Mouse (Mus musculus): ENCODE data around the gene Tmem129.

- TF ChIP-seq USF1 (IDR thresholded peaks at IDR 0.05; ENCODE audit: low read depth, low read length): no peak
- no peak for TF ChIP-seq MAX (IDR thresholded peaks at IDR 0.05; ENCODE audit: low read length)
- TF ChIP-seq JUND (IDR thresholded peaks at IDR 0.05; ENCODE audit: low read depth, low read length): no peak
- TF ChIP-seq EP300 (IDR thresholded peaks at IDR 0.05; ENCODE audit: low read depth in 1 of 2, low read length in 2 of 2): no peak
- no peak for TF ChIP-seq HCFC1 (IDR thresholded peaks at IDR 0.05; ENCODE audit: low read depth, low read length)
Observed at GRCm38 (mm10) chr5:33694848-33695717, 36.9 kb upstream of the Tmem129 start.

Measured in MEL (cell line).